Mouse (Mus musculus) right cerebral cortex, postnatal 14 days (tissue): ENCODE measurements around the gene Tns3.
A peak's percentile ranks its signal among the peaks of the same experiment; 100 is the strongest.

Experiments used
- DNase-seq: peaks from one replicate; pipeline ENCODE4 v3.0.0; 2022

The Tns3 gene

DNA sequence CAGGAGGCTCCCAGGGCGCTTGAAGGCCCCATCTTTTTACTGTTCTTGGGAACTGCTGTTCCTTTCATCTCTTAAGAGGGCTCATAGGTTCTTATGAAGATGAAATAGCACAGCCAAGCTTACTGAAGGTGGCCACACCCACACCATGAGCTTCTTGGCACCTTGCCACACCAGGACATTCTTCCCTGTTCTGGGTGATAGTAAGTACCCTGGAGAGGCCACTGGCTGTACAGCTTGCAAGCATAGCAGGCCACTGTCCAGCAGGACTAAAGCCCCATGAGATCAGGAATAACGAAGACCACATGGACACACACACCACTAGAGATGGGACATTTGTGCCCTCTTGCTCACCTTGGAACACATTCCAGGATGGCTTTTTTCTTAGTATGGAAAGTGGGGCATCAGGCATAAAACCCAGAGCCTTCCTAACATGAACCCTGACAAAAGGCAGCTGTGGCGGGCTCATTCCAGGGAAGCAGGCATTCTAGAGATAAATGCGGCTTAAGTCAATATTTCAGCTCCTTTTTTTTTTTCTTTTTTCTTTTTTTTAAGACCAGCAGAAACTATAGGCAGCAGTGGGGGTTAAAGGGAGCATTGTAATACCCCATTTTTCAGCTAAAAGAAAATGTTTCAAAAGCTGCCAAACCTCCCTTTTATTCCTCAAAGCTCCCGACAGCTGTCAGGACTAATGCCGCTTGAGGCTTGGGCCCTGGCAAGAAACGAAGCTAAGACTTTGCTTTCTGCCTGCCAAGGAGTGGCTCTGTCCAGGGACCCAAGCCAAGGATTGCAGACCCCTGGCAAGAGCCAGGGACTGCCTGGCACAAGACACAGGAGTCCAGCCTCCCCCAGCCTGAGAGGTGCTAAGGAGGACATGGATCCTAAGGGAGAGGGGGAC, 150.7 kb downstream of the Tns3 start:
- DNase-seq, result peak; percentile 22

DNA sequence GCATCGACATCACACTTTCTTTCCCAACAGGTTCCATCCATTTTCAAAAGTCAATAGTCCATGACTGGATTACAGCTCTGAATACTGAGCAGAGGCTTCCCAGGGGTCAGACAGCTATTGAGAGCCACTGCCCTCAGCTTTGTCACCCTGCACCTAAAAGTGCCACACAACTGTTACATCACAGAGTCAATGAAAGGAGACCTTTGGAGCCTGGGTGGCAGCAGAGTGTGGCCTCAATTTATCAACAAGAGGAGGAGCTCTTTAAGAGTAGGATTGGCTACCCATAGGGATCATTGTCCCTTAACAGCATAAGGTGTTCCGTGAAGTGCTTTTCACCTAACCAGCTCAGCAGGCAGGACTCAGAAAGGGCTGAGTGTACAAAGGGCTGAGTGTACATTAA, 154.0 kb downstream of the Tns3 start:
- no peak for DNase-seq

DNA sequence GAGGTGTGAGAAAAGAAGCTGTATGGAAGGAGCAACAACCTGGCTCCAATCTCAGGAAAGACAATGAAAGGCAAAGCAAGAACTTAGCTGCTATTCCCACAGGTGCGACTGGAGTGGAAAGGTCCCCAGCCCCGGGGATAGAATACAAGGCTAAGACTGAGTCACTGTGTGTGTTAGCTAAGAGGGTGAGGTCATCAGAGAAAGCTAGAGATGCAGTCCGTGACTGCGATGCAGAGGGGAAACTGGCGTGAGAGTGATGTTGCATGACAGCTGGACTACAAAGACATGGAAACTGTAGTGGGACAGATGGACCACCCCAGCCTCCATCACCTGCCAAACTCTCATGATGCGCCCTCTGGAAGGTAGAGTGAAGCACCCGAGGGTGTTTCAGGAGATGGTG, 154.7 kb downstream of the Tns3 start:
- DNase-seq, result no peak

DNA sequence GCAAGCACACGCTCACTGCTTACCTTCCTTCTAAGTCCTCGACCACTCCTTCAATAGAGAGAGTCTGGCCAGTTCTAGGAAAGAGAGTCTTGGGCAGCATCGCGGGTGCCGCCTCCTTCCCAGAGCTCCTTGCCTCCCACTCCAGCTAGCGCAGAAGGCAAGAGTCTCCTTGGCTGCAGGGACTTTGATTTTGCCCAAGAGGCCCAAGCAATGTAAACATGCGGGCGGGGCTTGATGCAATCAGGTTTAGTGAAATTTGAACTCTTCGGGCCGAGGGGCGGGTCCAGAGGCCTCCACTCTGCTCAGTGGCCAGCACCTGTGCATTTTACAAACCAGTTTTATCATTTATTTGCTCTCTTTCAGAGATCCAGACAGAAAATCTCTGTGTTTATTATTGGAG, 160.6 kb downstream of the Tns3 start:
- DNase-seq, result no peak

DNA sequence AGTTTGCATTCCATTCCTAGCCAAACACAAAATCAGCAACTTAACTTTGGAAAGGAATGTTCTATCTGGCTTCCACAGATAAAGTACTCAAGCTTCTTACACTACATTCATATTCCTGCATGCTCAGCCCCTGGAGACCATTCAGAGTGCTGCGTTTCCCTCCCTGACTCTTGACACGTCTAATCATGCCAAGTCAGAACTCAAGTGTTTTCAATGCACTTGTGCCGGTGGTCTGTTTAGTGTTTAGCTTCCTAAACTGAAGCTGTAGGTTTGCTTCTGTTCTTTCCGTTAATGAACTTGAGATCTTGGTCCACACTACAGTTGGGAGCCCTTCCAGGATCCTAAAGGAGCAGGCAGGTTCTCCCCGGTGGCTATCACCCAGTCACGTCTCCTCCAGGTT, 163.5 kb downstream of the Tns3 start:
- no peak for DNase-seq

DNA sequence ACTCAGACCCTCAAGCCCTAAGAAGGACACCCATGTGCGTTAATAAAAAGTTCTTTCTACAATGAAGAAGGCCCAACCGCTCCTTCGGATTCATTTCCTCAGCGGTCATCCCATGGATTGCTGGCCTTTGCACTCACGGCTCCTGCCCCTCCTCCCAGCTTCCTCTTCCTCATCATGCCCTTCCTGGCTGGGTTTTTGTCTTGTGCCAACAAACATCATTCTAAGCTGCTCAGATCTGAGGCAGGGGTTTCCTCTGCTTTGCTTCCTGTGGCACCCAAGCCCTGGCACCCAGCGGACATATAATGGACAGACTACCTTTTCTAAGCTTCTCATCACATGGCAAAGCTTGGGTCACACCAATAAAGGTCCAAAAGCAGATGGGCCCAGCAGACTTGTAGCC, 167.2 kb downstream of the Tns3 start:
- DNase-seq, result no peak

DNA sequence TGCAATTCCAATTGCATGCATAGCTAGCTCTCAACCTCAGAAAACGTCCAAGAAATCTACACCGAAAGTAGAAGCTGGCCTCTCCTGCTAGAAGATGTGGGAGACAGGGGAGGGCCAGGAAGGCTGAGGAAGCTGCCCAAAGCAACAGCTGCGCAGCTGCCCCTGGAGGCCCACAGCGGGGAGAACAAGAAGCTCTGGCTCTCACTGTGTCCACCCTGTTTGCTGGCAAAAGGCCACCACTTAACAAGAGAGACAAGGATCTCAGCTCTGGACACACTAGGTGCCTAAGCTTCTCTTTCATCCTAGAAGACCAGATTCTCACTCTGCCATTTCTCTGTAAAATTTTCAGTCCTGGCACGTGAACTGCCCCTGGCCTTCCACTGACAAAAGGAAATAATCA, 167.6 kb downstream of the Tns3 start:
- no peak for DNase-seq

DNA sequence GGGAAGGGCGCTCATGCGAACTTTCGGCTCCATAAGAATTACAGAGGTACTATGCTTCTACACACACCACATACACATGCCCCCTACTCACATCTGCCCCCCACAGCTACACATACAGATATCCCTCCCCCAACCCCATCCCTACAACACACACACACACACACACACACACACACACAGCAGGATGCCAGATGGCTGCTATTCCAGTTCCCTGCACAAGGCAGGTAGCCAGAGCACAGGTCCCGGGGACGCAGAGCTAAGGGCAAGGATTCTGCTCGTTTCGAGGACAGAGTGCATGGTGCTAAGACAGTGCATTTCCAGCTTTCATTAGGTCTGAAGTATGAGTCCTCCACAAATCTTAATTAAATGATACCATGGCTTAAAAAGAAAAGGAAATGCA, 168.5 kb downstream of the Tns3 start:
- no peak for DNase-seq

DNA sequence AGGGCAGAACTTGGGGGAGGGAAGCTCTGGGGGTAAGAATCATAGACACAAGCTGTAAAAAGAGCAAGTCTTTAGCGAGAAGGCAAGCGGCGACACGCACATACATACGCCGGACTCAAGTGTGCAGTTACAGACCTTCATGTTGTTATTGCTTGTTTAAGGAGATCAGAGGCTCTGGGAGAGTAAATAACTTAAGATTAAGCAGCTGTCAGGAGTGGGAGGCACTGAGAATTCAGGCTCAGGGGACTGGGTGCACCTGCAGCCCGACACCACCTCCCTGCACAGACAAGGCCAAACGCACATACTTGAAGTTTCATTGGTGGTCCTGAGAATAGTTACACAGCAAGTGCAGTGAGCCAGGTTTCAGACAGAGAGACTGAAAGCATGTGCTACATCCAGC, 169.3 kb downstream of the Tns3 start:
- no peak for DNase-seq

DNA sequence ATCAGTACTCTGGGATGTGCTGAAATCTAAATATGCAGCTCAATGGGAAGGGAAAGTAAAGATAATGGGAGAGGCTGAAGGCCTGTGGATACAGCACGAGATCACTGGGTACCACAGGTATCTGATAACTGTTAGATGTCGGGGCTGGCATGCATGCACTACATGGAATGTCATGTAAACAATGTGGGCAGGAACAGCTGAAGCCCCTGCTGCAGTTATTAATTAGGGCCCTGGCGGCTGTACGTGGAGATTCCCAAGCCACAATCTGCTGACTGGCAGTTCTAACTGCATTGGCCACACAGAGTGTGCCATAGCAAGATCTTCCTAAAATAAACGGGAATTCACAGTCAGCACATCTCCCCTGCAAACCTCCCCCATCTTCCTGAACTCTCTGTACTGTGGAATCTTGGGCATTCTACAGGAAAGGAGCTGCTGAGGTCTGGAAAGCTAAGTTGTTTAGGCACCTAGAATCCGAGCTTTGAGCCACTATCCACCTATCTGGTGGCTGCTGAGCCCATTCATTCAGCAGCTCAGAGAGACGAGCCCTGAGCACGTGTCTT, 170.3 kb downstream of the Tns3 start:
- no peak for DNase-seq

DNA sequence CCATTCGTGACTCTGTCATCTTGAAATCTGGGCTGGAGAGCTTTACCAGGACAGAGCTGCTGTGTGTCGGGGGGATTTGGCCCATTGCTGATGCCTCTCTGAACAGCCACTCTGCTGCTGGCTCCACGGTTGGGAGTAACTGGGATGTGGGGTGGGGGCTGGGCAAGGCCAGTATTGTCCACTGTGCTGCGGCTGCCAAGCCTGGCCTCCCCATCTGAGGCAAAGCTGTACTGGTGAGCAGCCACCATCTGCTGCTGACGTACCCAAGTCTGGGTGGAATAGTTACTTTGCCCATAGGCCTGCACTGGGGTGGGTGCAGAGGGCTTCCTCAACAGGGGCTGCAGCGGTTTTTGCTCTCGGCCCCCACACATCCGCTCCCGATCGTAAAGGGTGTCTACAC, 172.0 kb downstream of the Tns3 start:
- DNase-seq, result peak; percentile 26

DNA sequence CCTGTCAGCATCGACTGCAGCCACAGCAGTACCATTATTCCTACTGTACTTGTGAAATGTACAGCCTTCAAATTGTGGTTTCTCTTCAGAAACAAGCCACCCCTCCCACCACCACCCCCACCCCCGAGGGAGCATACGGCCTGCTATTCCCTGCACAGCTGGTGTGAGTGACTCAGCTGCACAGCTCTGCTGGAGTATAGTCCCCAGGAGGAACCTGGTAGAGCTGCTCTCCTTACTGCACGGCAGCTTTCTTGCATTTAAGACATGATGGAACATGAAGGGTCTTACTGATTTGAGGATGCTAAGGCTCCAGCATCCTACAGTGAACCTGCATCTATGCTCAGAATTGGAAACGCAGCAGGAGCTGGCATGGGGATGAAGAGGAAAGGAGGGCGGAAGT, 176.1 kb downstream of the Tns3 start:
- DNase-seq, result peak; percentile 41

DNA sequence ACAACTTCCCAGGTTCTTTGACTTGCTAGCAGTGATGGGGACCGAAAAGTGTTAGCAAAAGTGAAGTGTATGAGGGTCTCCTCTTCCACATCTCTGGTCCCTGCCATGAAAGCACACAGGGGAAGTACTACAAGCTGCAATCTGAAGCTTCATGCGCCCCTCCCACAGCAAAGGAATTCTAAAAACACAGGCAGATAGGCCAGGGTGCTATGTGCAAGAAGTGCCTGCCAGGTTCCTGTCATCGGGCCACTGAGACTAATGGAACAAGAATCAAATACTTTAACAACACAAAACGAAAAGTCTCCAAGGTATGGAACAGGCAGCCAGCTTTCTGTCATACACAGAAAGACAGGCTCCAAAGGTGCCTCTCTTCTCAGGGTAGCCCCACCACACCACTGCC, 177.8 kb downstream of the Tns3 start:
- no peak for DNase-seq

DNA sequence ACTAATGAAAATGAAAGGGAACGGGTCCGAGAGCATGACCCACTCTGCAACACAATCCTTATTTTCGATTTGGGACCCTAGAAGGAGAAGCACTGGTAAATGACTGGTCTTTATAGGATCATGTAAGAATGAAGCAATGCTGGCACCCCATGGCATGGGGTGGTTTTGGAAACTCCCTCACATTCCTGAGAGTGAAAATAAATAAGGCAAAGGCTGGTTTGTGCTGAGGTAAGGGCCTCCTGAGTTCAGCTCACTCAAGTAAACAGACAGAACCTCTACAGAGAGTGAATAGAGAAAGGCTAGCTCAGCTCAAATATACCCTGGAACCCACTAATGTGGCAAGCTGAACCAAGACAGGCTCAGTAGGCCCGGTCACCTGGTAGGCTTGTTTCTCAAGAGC, 179.8 kb downstream of the Tns3 start:
- no peak for DNase-seq

DNA sequence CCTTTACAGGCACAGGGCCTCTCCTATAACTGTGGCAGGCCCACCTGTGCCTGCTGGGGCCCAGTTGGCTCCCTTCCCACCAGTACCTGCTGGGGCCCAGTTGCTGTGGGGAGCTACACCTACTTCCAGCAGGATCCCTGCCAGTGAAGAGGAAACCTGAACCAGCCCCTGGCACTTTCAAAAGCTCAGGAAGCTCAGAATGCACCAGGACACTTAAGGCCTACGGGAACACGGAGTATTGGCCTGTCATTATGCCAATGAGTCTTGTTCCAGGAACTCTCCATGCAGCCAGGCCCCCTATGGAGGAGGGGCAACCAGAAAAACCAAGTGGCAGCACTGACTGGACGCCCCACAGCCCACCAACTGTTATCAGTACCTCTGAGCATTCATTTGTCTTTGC, 181.6 kb downstream of the Tns3 start:
- DNase-seq, result no peak

DNA sequence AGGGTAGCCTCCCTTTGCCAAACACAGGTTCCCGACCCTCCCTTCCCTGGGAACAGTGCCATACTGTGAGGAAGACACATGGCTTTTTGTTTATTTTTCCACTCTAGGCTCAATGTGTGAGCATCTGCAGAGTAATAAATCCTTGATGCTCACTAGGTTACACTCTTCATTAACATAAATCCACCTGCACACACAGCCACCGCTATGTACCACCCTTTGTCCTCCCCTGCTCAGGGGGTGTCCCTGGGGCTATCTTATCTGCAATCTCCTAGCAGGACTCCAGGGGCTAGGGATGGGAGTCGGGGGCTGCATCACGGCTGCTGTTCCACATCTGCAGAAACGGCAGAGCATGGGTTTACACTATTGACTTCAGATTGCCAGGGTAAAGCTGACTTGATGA, 182.4 kb downstream of the Tns3 start:
- no peak for DNase-seq

DNA sequence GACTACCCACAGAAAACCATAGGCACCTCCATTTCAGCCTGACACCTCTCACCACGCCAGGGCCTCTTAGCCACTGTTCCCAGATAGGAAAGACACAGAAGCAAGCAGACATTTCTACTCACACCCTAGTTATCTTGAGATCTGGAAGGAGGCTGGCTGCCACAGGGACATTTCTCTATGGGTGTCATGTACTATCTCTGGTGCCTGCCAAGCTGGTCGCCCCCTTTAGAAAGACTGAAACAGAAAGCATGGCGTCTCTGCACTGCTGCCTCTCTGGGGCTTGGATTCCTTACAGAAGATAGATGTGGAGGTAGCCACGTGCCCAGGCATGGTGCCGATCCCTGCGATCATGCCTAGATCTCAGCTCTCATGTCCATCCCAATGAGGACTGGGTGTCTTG, 182.8 kb downstream of the Tns3 start:
- no peak for DNase-seq

DNA sequence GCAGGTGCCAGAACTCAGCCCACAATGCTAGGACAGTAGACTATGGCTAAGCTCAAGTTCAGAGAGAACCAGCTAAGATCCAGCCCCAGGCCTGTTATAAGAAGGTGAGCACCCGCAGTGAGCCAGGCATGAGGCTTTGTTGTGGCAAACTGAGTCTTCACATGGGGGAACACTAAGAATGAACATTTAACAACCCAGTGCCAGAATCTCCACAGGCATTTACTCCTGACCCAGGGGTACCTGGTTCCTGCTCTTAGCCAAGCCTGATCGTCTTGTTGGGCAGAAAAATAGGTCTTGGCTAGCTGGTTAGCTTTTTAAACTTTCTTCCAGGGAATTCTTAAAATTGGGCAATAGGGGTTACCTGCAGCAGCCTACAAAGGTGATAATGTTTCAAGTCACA, 184.5 kb downstream of the Tns3 start:
- no peak for DNase-seq

DNA sequence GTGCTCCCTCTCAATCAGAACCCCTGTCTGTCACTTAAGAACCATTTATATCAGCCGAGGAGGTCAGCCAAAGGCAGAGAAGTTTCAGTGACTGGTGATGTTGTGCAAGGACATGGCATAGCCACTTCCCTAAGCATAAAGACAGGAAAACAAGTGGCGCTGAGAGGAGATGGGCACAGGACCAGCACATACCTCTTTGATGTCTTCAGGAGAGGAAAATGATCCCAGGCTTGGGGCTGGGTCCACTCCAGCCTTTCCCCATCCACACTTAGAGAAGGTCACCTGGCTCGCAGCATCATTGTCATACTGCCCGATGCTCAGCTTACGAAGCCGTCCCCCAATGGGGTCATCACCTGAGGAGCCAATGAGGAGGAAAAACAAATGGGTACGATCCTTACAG, 185.0 kb downstream of the Tns3 start:
- no peak for DNase-seq

DNA sequence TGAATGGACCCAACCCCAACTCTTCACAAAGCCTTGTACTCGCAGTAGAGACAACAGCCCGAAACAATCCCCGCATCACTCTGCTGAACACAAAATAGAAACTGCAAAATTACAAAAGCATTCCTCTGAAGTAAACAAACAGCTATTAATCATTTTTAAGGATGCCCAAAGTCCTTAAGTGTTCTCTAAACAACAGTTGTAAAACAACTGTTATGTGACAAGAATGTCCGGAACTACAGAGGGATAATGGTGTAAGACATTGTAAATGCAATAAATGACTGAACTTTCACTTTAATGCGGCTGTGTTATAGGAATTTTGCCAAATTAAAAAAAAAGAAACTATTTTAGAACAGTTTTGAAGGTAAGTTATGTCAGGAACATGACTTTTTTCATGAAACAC, 190.7 kb downstream of the Tns3 start:
- no peak for DNase-seq

DNA sequence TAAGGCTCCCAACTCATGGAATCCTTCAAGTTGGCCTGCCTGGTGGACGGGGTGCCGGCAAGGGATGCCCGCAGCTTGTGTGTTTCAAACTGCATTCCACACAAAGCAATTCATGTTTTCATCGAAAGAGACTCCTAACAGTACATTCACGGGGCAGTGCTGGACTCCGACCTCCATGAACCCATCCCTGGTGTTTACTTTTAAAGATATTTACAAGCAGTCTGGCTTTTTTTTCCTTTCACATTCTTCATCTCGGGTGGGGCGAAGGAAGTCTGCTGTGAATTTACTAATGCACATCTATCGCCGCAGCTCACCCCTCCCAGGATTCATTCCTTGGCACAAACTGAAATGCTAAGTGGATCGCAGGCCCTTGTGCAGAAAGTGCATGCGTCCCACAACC, 191.9 kb downstream of the Tns3 start:
- no peak for DNase-seq

DNA sequence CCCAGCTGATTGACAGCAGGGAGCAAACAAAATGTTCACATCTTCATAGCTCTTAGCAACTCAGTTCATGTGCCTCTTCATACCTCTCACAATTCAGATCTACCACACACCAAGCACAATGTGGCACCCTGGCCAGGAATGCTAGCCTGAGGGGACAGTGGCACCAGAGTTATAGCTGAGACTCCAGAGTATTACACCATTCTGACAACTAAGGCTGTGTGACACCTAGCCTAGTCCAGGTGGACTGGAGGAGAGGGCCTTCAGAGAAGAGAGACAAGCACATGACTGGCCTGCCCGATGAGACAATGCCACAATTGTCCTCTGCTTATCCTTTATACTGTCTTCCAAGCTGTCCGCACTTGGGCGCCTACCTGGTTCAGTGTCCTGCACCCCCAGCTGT, 192.8 kb downstream of the Tns3 start:
- no peak for DNase-seq

DNA sequence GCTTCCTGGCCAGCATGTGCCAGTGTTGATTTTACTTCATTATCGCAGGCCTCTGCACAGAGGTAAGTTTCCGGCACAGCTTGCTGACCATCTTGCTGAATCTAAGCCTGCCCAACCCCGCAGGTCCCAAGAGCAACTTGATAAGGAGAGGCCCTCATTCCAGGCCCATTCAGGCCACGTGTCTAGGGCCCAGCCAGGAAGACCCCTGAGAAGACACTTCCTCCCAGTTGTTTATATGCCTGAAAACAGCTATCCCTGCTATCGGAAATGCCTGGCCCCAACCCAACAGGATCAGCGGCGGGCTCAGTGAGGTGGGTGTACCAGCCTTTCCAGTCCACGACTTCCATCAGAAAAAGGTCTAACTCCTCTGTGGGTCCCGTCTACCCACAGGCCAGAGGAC, 194.8 kb downstream of the Tns3 start:
- no peak for DNase-seq

DNA sequence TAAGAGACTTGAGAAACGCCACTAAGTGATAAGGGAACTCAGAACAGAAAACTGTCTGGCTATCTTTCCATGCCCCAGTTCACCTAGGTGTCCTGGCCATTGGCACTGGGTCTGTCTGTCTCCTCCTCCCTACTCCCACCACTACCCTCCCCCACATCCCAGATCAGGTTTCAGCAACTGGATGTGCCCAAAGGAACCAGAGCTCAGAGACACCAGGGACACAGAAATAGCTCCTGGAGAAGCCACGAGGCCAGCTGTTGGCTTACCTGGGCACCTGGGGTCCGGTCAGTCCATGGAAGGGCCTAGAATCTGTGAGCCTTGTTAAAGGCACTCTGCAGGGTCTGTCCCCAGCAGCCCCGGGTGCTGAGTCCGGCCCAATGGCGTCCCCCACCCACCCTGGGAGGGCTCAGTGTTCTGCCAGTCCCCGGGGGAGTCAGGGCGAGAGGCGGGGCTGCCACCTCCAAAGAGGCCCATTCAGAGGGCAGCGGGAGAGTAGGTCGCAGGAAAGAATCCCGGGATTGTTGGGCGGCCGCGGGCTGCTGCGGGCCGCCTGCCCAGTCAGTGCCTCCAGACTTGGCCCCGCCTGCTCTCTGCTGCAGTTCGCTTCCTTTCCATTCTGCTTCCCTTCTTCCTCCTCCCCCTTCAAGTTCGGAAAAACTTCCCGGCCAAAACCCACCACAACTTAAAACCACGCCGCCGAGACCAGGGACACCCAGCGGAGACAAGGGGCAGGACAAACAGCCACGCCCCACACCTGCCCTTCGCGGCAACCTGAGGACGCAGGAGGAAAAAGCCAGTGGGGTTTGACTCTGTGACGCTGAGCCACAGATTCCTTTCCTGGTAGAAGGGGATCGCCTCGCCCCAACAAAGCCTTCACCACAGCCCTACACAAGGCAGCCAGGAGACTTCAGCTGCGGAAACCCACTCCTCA, 195.9 kb downstream of the Tns3 start:
- peak; percentile 48 for DNase-seq
